Mouse (Mus musculus) lung, embryonic 14.5 days (tissue): ENCODE data around the gene Nmt1. TPM values are rescaled to one million over a fixed set of nuclear protein-coding genes. Genes with fewer than 3 reads are reported as not detected.

Source experiments
- ATAC-seq: fragments of 200-750 bp; cut with Nextera tagmentation; 2 replicates; pipeline ENCODE4 v1.8.0; 2017; ENCODE audit warnings: mild to moderate bottlenecking, moderate TSS enrichment, moderate library complexity; ENCODE audit not compliant: insufficient read depth
- DNase-seq: peaks from one replicate; pipeline ENCODE4 v3.0.0-alpha.2; 2015
- H3K27ac ChIP-seq: fragments of 300-500 bp; sonication (generic); 2 replicates; pipeline ENCODE4 v1.5.1; 2014; ENCODE audit warnings: low read depth, mild to moderate bottlenecking, moderate library complexity
- H3K27me3 ChIP-seq: fragments of 300-500 bp; sonication (generic); 2 replicates; pipeline ENCODE4 v1.6.1; 2014; ENCODE audit warnings: low read length, control low read depth; ENCODE audit not compliant: insufficient read depth
- H3K36me3 ChIP-seq: fragments of 300-500 bp; sonication (generic); 2 replicates; pipeline ENCODE4 v1.6.1; 2014; ENCODE audit warnings: control low read depth; ENCODE audit not compliant: insufficient read depth
- H3K4me1 ChIP-seq: fragments of 300-500 bp; sonication (generic); 2 replicates; pipeline ENCODE4 v1.6.1; 2014; ENCODE audit warnings: antibody characterized with exemption, control low read depth; ENCODE audit not compliant: insufficient read depth
- H3K4me2 ChIP-seq: fragments of 300-500 bp; sonication (generic); 2 replicates; pipeline ENCODE4 v1.6.1; 2014; ENCODE audit warnings: mild to moderate bottlenecking
- H3K4me3 ChIP-seq: fragments of 300-500 bp; sonication (generic); 2 replicates; pipeline ENCODE4 v1.5.1; 2014; ENCODE audit warnings: low read depth, low read length
- H3K9ac ChIP-seq: fragments of 300-500 bp; sonication (generic); 2 replicates; pipeline ENCODE4 v1.6.1; 2014
- H3K9me3 ChIP-seq: fragments of 300-500 bp; sonication (generic); 2 replicates; pipeline ENCODE4 v1.6.1; 2016; ENCODE audit warnings: low read depth, low read length, control low read depth
- CTCF ChIP-seq: IDR thresholded peaks from 2 replicates; pipeline ENCODE4 v1.5.1; 2016; ENCODE audit warnings: antibody characterized with exemption, low read depth
- WGBS: fragments of 180-500 bp; shearing (Covaris S2); extraction: QIAGEN DNeasy Blood & Tissue Kit; methylation state at CpG from one replicate; pipeline ENCODE4 v1.1.7; 2014; 5-methylcytosine and 5-hydroxymethylcytosine counted together
- polyA plus RNA-seq: library from polyadenylated mRNA; unstranded; fragments of >200 nt; fragmentation: Nextera tagmentation; extraction: Ambion mirVana; gene quantifications from 2 replicates; pipeline ENCODE4 v1.2.1, GENCODE M21; 2014

Nmt1 gene
- polyA plus RNA-seq, 1 experiment from 2014 or later, result 64.4 TPM

- no peak for ATAC-seq
- H3K4me2 ChIP-seq, result no peak overlapping the region
- H3K4me1 ChIP-seq, result peaks cover 12% of the 10 kb centered on the region
- no peaks in the 10 kb centered on the region for H3K9me3 ChIP-seq
- no peak for TF ChIP-seq CTCF
- no peaks in the 10 kb centered on the region for H3K36me3 ChIP-seq
- WGBS, result 77% methylated on average over 8 of the region's 8 CpGs
- H3K27me3 ChIP-seq, result peaks cover 16% of the 10 kb centered on the region
- no peak overlapping the region for H3K27ac ChIP-seq
- no peak overlapping the region for H3K9ac ChIP-seq
- DNase-seq, result no peak
- H3K4me3 ChIP-seq, result no peak overlapping the region
Observed at GRCm38 (mm10) chr11:103076581-103076980, 48.6 kb downstream of the Nmt1 start.

GRCm38 (mm10) chr11:103078131-103078530 lies 50.1 kb downstream of the Nmt1 start:
- no peak for ATAC-seq
- Histone ChIP-seq H3K27me3 (peaks cover 18% of the 10 kb centered on the region), H3K4me1 (peaks cover 12% of the 10 kb centered on the region), H3K27ac (no peak overlapping the region), H3K36me3 (no peaks in the 10 kb centered on the region), H3K9ac (no peak overlapping the region), H3K4me2 (no peak overlapping the region), H3K9me3 (no peaks in the 10 kb centered on the region), H3K4me3 (no peak overlapping the region)
- no peak for TF ChIP-seq CTCF
- 78% methylated on average over 11 of the region's 11 CpGs for WGBS
- no peak for DNase-seq

- Histone ChIP-seq H3K27me3 (peaks cover 18% of the 10 kb centered on the region), H3K36me3 (no peaks in the 10 kb centered on the region), H3K4me1 (peaks cover 8% of the 10 kb centered on the region), H3K4me2 (peak overlapping the region; percentile 59), H3K9me3 (no peaks in the 10 kb centered on the region), H3K4me3 (peak overlapping the region; percentile 27), H3K27ac (no peak overlapping the region), H3K9ac (peak overlapping the region; percentile 25)
- 4% methylated on average over 43 of the region's 43 CpGs for WGBS
- DNase-seq, result peak; percentile 60
- TF ChIP-seq CTCF, result peak; percentile 59
- peak; percentile 57 for ATAC-seq
Observed at GRCm38 (mm10) chr11:103080323-103081091, 52.5 kb downstream of the Nmt1 start.

GRCm38 (mm10) chr11:103081631-103082030 lies 53.6 kb downstream of the Nmt1 start:
- Histone ChIP-seq H3K27ac (no peak overlapping the region), H3K4me1 (peaks cover 8% of the 10 kb centered on the region), H3K4me2 (no peak overlapping the region), H3K9ac (no peak overlapping the region), H3K4me3 (no peak overlapping the region), H3K9me3 (no peaks in the 10 kb centered on the region), H3K36me3 (no peaks in the 10 kb centered on the region), H3K27me3 (peaks cover 18% of the 10 kb centered on the region)
- 66% methylated on average over 6 of the region's 6 CpGs for whole genome bisulfite sequencing
- DNase-seq, result no peak
- TF ChIP-seq CTCF, result no peak
- no peak for ATAC-seq

- no peak for TF ChIP-seq CTCF
- Histone ChIP-seq H3K27me3 (no peaks in the 10 kb centered on the region), H3K9ac (no peak overlapping the region), H3K9me3 (no peaks in the 10 kb centered on the region), H3K4me1 (peaks cover 7% of the 10 kb centered on the region), H3K36me3 (no peaks in the 10 kb centered on the region), H3K27ac (no peak overlapping the region), H3K4me3 (no peak overlapping the region), H3K4me2 (no peak overlapping the region)
- DNase-seq (no peak), ATAC-seq (no peak)
- WGBS, result 85% methylated on average over 7 of the region's 7 CpGs
Observed at GRCm38 (mm10) chr11:103093306-103093705, 65.3 kb downstream of the Nmt1 start.

- H3K27me3 ChIP-seq, result no peaks in the 10 kb centered on the region
- no peak overlapping the region for H3K4me2 ChIP-seq
- H3K9me3 ChIP-seq, result no peaks in the 10 kb centered on the region
- no peak overlapping the region for H3K4me3 ChIP-seq
- peaks cover 7% of the 10 kb centered on the region for H3K4me1 ChIP-seq
- 64% methylated on average over 20 of the region's 20 CpGs for WGBS
- H3K27ac ChIP-seq, result no peak overlapping the region
- H3K9ac ChIP-seq, result no peak overlapping the region
- no peak for DNase-seq
- no peak for ATAC-seq
- H3K36me3 ChIP-seq, result no peaks in the 10 kb centered on the region
- TF ChIP-seq CTCF, result no peak
Observed at GRCm38 (mm10) chr11:103093862-103094833, 66.2 kb downstream of the Nmt1 start.
